Mouse (Mus musculus): ENCODE measurements around the gene Rundc3a. TPM values are rescaled to one million over a fixed set of nuclear protein-coding genes. Genes with fewer than 3 reads are reported as not detected.

The Rundc3a gene
- polyA plus RNA-seq, 1 experiment: not detected

GRCm38 (mm10) chr11:102367504-102368280 is 25.5 kb upstream of the Rundc3a start:
- Histone ChIP-seq H3K4me1 (ENCODE audit: control insufficient read depth, insufficient read depth, low read length) (no peaks in the 10 kb centered on the region), H3K4me3 (ENCODE audit: insufficient read depth, low read length) (no peak overlapping the region), H3K27ac (ENCODE audit: insufficient read depth, low read depth, low read length) (no peak overlapping the region)
- no peak for TF ChIP-seq POLR2A (IDR thresholded peaks at IDR 0.05; ENCODE audit: borderline replicate concordance, low read depth, low read length)
- no peak for TF ChIP-seq CTCF (IDR thresholded peaks at IDR 0.05; ENCODE audit: low read depth, low read length)

- Histone ChIP-seq H3K4me3 (ENCODE audit: insufficient read depth, low read length) (no peak overlapping the region), H3K4me1 (ENCODE audit: control insufficient read depth, insufficient read depth, low read length) (no peaks in the 10 kb centered on the region), H3K27ac (ENCODE audit: insufficient read depth, low read depth, low read length) (no peak overlapping the region)
- no peak for TF ChIP-seq POLR2A (IDR thresholded peaks at IDR 0.05; ENCODE audit: borderline replicate concordance, low read depth, low read length)
- no peak for TF ChIP-seq CTCF (IDR thresholded peaks at IDR 0.05; ENCODE audit: low read depth, low read length)
Observed at GRCm38 (mm10) chr11:102368347-102368746, 24.9 kb upstream of the Rundc3a start.

GRCm38 (mm10) chr11:102369263-102369662 is 23.9 kb upstream of the Rundc3a start:
- no peak overlapping the region for H3K27ac ChIP-seq (ENCODE audit: insufficient read depth, low read depth, low read length)
- TF ChIP-seq CTCF (IDR thresholded peaks at IDR 0.05; ENCODE audit: low read depth, low read length): no peak
- no peak for TF ChIP-seq POLR2A (IDR thresholded peaks at IDR 0.05; ENCODE audit: borderline replicate concordance, low read depth, low read length)
- H3K4me3 ChIP-seq (ENCODE audit: insufficient read depth, low read length): no peak overlapping the region
- H3K4me1 ChIP-seq (ENCODE audit: control insufficient read depth, insufficient read depth, low read length): no peaks in the 10 kb centered on the region

GRCm38 (mm10) chr11:102370285-102370684 is 22.9 kb upstream of the Rundc3a start:
- no peaks in the 10 kb centered on the region for H3K4me1 ChIP-seq (ENCODE audit: control insufficient read depth, insufficient read depth, low read length)

GRCm38 (mm10) chr11:102371926-102372685 is 21.1 kb upstream of the Rundc3a start:
- peaks cover 4% of the 10 kb centered on the region; the same call in 1 of the 2 replicates for H3K4me1 ChIP-seq (ENCODE audit: control insufficient read depth, insufficient read depth, low read length)
- TF ChIP-seq CTCF (IDR thresholded peaks at IDR 0.05; ENCODE audit: low read depth, low read length) (no peak), POLR2A (IDR thresholded peaks at IDR 0.05; ENCODE audit: borderline replicate concordance, low read depth, low read length) (no peak)
- H3K4me3 ChIP-seq (ENCODE audit: insufficient read depth, low read length): no peak overlapping the region
- no peak overlapping the region for H3K27ac ChIP-seq (ENCODE audit: insufficient read depth, low read depth, low read length)

More at GRCm38 (mm10) chr11:102370285-102370684, 22.9 kb upstream of the Rundc3a start:
- TF ChIP-seq CTCF (IDR thresholded peaks at IDR 0.05; ENCODE audit: low read depth, low read length) (no peak), POLR2A (IDR thresholded peaks at IDR 0.05; ENCODE audit: borderline replicate concordance, low read depth, low read length) (no peak)
- Histone ChIP-seq H3K27ac (ENCODE audit: insufficient read depth, low read depth, low read length) (no peak overlapping the region), H3K4me3 (ENCODE audit: insufficient read depth, low read length) (no peak overlapping the region)

- no peak overlapping the region for H3K27ac ChIP-seq (ENCODE audit: insufficient read depth, low read depth, low read length)
- H3K4me1 ChIP-seq (ENCODE audit: control insufficient read depth, insufficient read depth, low read length): peaks cover 4% of the 10 kb centered on the region; the same call in 1 of the 2 replicates
- TF ChIP-seq POLR2A (IDR thresholded peaks at IDR 0.05; ENCODE audit: borderline replicate concordance, low read depth, low read length) (no peak), CTCF (IDR thresholded peaks at IDR 0.05; ENCODE audit: low read depth, low read length) (no peak)
- no peak overlapping the region for H3K4me3 ChIP-seq (ENCODE audit: insufficient read depth, low read length)
Observed at GRCm38 (mm10) chr11:102372936-102373335, 20.3 kb upstream of the Rundc3a start.

- Histone ChIP-seq H3K27ac (ENCODE audit: insufficient read depth, low read depth, low read length) (no peak overlapping the region), H3K4me1 (ENCODE audit: control insufficient read depth, insufficient read depth, low read length) (peaks cover 4% of the 10 kb centered on the region; the same call in 1 of the 2 replicates), H3K4me3 (ENCODE audit: insufficient read depth, low read length) (no peak overlapping the region)
- TF ChIP-seq POLR2A (IDR thresholded peaks at IDR 0.05; ENCODE audit: borderline replicate concordance, low read depth, low read length): no peak
- TF ChIP-seq CTCF (IDR thresholded peaks at IDR 0.05; ENCODE audit: low read depth, low read length): no peak
Observed at GRCm38 (mm10) chr11:102373646-102374045, 19.6 kb upstream of the Rundc3a start.

- no peak for TF ChIP-seq CTCF (IDR thresholded peaks at IDR 0.05; ENCODE audit: low read depth, low read length)
- TF ChIP-seq POLR2A (IDR thresholded peaks at IDR 0.05; ENCODE audit: borderline replicate concordance, low read depth, low read length): no peak
- peaks cover 4% of the 10 kb centered on the region; the same call in 1 of the 2 replicates for H3K4me1 ChIP-seq (ENCODE audit: control insufficient read depth, insufficient read depth, low read length)
- no peak overlapping the region for H3K27ac ChIP-seq (ENCODE audit: insufficient read depth, low read depth, low read length)
- no peak overlapping the region for H3K4me3 ChIP-seq (ENCODE audit: insufficient read depth, low read length)
Observed at GRCm38 (mm10) chr11:102374108-102374725, 19.0 kb upstream of the Rundc3a start.

All from bone marrow macrophage, adult 2 months (primary cell).